Mouse (Mus musculus): ENCODE data around the gene Rad18.
"Not testable (repeated sequence)": the region's sequence is repeated elsewhere in the genome, so short reads cannot be mapped to it uniquely, and the experiment has no call there.

Gene Rad18

GRCm38 (mm10) chr6:112696056-112696950 is at the start of gene Rad18:
Gene Rad18, minus strand, starts transcription at chr6:112696686.
- peak in 1 of 2 experiments; percentile 79 for DNase-seq (ENCODE audit: low spot score in 2 of 2)

- no peak for DNase-seq (ENCODE audit: low spot score in 2 of 2)
These were observed 45.8 kb upstream of the Rad18 start for GRCm38 (mm10) chr6:112742297-112742696.

DNA sequence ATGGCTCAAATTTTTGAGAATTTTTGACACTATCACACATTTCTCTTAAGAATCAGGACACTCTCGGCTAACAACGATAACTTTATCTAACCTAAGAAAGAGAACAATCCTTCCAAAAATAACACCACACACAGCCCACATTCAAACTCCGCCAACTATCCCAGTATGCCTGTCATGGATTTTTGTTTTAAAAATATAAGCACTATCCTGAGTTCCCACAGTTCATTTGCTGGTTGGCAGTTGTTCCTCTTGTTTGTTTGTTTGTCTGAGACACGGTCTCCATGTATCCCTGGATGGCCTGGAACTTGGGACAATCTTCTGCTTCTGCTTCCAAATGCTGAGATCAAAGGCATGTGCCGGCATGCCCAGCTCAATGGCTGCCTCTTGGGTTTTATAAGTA is 45.3 kb upstream of the Rad18 start:
- DNase-seq (ENCODE audit: low spot score in 2 of 2), result no peak

DNA sequence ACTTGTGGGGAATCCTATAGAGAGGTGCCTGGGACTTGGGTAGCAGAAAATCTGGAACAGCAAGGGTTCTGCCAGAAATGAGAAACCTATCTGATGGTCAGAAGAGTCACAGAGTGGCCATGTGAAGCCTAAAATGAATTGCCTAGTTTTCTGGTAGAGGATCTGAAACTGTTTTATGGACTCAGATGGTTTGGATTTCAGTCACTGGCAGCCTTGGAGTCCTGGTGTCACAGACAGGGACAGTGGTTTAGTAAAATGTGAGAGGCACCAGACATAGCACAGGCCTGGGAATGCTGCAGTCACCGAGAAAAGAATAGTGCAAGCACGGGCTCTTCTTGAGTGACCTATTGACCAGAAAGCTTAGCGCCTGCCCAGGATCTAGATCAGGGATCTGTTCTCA is 43.1 kb upstream of the Rad18 start:
- no peak for DNase-seq (ENCODE audit: low spot score in 2 of 2)

- no peak for DNase-seq (ENCODE audit: low spot score in 2 of 2)
These were observed 42.4 kb upstream of the Rad18 start for GRCm38 (mm10) chr6:112738924-112739323.

GRCm38 (mm10) chr6:112736471-112736870 is 40.0 kb upstream of the Rad18 start:
- DNase-seq (ENCODE audit: low spot score in 2 of 2), result peak in 1 of 2 experiments; percentile 42

DNA sequence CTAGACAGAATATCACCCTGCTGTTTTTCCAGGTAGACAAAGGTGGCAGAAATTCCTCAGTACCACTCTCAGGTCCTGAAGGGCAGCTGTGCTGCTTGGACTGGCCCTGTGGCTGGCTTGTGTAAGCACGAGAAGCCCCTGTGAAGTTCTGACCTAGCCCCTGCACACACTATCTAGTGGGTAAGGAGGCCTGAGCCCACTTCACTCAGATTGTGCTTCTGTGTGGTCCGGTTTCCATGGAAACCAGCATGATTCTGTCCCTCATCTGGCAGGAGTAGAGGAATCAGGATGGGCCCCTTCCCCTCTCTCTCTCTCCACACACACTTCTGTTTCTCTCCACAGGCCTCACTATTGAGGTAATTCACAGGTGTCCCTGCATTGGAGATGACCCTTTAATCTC is 38.6 kb upstream of the Rad18 start:
- no peak for DNase-seq (ENCODE audit: low spot score in 2 of 2)

DNA sequence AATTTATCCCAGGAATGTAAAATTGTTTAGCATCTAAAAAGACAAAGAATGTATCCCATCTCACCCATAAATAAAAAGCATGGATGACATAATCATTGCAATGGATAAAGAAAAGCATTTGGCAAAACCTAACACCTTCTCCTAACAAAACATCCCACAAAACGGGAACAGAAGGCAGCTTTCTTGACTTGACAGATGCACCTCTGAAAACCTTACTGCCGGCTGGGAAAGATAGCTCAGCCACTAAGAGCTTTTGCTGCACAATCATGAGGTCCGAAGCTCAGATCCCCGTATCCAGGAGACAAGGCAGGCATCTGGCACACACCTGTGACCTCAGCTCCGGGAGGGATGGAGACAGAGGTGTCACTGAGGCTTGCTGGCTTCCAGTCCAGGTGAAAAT is 37.5 kb upstream of the Rad18 start:
- DNase-seq (ENCODE audit: low spot score in 2 of 2), result peak in 1 of 2 experiments; percentile 55

GRCm38 (mm10) chr6:112732434-112732833 is 35.9 kb upstream of the Rad18 start:
- no peak for DNase-seq (ENCODE audit: low spot score in 2 of 2)

GRCm38 (mm10) chr6:112731386-112731785 is 34.9 kb upstream of the Rad18 start:
- DNase-seq (ENCODE audit: low spot score in 2 of 2), result no peak

DNA sequence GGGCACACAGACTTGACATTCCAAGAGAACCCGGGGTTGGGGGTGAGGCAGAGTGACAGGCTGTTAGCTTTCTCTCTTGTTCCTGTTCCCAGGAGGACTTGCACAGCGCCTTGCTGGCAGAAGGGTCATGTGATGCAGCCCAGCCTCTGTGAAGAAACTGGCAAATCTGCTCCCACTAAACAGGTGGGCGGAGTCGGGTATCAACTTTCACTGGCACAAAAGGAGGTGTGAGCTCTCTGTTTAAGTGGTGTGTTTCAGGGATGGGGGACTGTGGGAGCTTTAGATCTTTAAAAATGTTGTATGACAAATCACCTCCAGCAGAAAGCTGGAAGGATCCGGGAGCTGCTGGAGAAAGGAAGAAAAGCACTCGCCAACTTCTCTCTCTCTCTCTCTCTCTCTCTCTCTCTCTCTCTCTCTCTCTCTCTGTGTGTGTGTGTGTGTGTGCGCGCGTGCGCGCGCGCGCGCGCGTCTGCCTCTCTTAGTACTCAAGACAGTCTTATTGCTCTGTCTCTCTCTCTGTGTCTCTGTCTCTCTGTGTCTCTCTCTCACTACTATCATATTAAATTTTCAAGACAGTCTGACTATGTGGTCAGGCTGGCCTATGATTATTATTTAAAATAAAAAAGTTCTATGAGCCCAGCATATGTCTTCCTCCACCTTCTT is 32.4 kb upstream of the Rad18 start:
- DNase-seq (ENCODE audit: low spot score in 2 of 2), result peak; percentile 83 to 89

DNA sequence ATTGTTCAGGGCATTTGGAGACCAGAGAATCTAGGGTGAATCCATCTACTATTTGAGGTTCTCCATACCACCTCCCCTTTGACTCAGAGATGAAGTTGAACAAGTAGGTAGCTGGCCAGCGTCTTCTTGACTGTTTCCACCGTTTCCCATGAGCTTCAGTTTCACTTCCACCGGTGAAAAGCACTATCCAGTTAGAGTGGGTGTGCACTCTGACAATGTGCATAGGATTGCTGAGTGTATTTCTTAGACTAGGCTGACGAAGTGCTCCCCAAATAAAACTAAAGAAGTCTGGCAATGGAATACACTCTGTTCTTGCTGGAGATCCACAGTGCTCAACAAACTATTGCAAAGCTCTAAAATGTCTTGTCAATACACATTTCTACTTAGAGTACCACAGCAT is 29.0 kb upstream of the Rad18 start:
- DNase-seq (ENCODE audit: low spot score in 2 of 2), result no peak

GRCm38 (mm10) chr6:112720409-112721080 is 24.1 kb upstream of the Rad18 start:
- DNase-seq (ENCODE audit: low spot score in 2 of 2), result no peak

- DNase-seq (ENCODE audit: low spot score in 2 of 2), result no peak
These were observed 23.5 kb upstream of the Rad18 start for GRCm38 (mm10) chr6:112719983-112720382.

GRCm38 (mm10) chr6:112717168-112717567 is 20.7 kb upstream of the Rad18 start:
- no peak for DNase-seq (ENCODE audit: low spot score in 2 of 2)

GRCm38 (mm10) chr6:112713951-112714350 is 17.5 kb upstream of the Rad18 start:
- DNase-seq (ENCODE audit: low spot score in 2 of 2), result no peak

DNA sequence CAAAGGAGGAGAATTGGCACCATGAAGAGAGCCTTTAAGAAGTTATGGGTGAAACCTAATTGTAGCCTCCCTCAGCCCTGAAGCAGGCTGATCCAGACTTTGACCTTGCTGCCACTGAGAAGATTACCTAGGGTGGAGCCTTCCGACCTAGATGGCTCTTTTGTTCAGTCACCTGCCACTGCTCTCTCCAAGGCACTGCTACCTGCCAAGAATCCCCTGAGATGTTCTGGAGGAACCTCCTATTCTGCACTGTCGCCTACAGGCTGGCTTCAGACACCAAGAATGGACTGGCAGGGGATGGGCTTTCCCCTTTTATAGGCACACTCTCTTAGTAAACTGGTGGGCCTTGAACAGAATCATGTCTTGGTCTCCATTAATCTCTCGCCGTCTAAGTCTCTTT is 5.8 kb upstream of the Rad18 start:
- DNase-seq (ENCODE audit: low spot score in 2 of 2), result not testable (repeated sequence)

- peak in 1 of 2 experiments; percentile 62 for DNase-seq (ENCODE audit: low spot score in 2 of 2)
These were observed 3.9 kb upstream of the Rad18 start for GRCm38 (mm10) chr6:112700392-112700791.

GRCm38 (mm10) chr6:112699115-112699514 is 2.6 kb upstream of the Rad18 start:
- DNase-seq (ENCODE audit: low spot score in 2 of 2), result no peak

GRCm38 (mm10) chr6:112694492-112694891 is 2.0 kb downstream of the Rad18 start:
- DNase-seq (ENCODE audit: low spot score in 2 of 2), result no peak

- no peak for DNase-seq (ENCODE audit: low spot score in 2 of 2)
These were observed 5.0 kb downstream of the Rad18 start for GRCm38 (mm10) chr6:112691523-112691922.

- DNase-seq (ENCODE audit: low spot score in 2 of 2), result no peak
These were observed 8.5 kb downstream of the Rad18 start for GRCm38 (mm10) chr6:112688033-112688432.
